Mouse (Mus musculus) small intestine, adult 2 months (tissue): ENCODE results near the gene Ern1. TPM values are rescaled to one million over a fixed set of nuclear protein-coding genes. Genes with fewer than 3 reads are reported as not detected.
"Not testable (repeated sequence)": the region's sequence is repeated elsewhere in the genome, so short reads cannot be mapped to it uniquely, and the experiment has no call there.

ENCODE experiments used
- H3K27ac ChIP-seq: fragments of 200-500 bp; 2 replicates; pipeline ENCODE4 v1.5.1; 2012; ENCODE audit warnings: low read depth, low read length, control low read depth, inconsistent platforms; ENCODE audit not compliant: insufficient read depth
- H3K27me3 ChIP-seq: fragments of 200-500 bp; 2 replicates; pipeline ENCODE4 v1.6.1; 2012; ENCODE audit warnings: mild to moderate bottlenecking, moderate library complexity, low read length, inconsistent platforms; ENCODE audit not compliant: control insufficient read depth, insufficient read depth
- H3K36me3 ChIP-seq: fragments of 200-500 bp; 2 replicates; pipeline ENCODE4 v1.6.1; 2012; ENCODE audit warnings: mild to moderate bottlenecking, low read length, control low read depth, inconsistent platforms; ENCODE audit not compliant: control insufficient read depth, insufficient read depth
- H3K4me1 ChIP-seq: fragments of 200-500 bp; 2 replicates; pipeline ENCODE4 v1.6.1; 2012; ENCODE audit warnings: low read length, inconsistent platforms, mixed read lengths; ENCODE audit not compliant: control insufficient read depth, insufficient read depth, insufficient read length
- H3K4me3 ChIP-seq: fragments of 200-500 bp; 2 replicates; pipeline ENCODE4 v1.5.1; 2012; ENCODE audit warnings: low read depth, mild to moderate bottlenecking, control low read depth, inconsistent platforms, low read length, moderate library complexity
- CTCF ChIP-seq: fragments of 200-500 bp; IDR thresholded peaks from 2 replicates; pipeline ENCODE4 v1.5.1; 2012; ENCODE audit warnings: low read depth, mild to moderate bottlenecking, control low read depth, inconsistent platforms, low read length, moderate library complexity, mixed read lengths; ENCODE audit not compliant: insufficient replicate concordance, insufficient read length; ENCODE audit errors: extremely low read depth
- POLR2A ChIP-seq: fragments of 200-500 bp; IDR thresholded peaks from 2 replicates; pipeline ENCODE4 v1.6.1; 2012; ENCODE audit warnings: low read depth, mild to moderate bottlenecking, control low read depth, inconsistent platforms, low read length, moderate library complexity
- WGBS: fragments of 180-500 bp; shearing (Covaris S2); methylation state at CpG from one replicate; pipeline ENCODE4 v1.1.7; 2018; 5-methylcytosine and 5-hydroxymethylcytosine counted together
- polyA plus RNA-seq: library from polyadenylated mRNA; depleted of rRNA; stranded (reverse); fragments of >200 nt; gene quantifications from 2 replicates; pipeline ENCODE4 v1.2.3, GENCODE M21; 2012

Gene Ern1
- polyA plus RNA-seq, 1 experiment: 31.2 TPM

GRCm38 (mm10) chr11:106502631-106503424, 15.2 kb upstream of the Ern1 start:
- H3K4me3 ChIP-seq: no peak overlapping the region
- no peaks in the 10 kb centered on the region for H3K4me1 ChIP-seq
- TF ChIP-seq POLR2A (no peak), CTCF (no peak)
- H3K27ac ChIP-seq: no peak overlapping the region; the same call in 1 of the 2 replicates
- WGBS: 55% methylated on average over 13 of the region's 13 CpGs
- H3K36me3 ChIP-seq: peaks cover 8% of the 10 kb centered on the region; the same call in 1 of the 2 replicates
- H3K27me3 ChIP-seq: no peaks in the 10 kb centered on the region

GRCm38 (mm10) chr11:106502159-106502505, 14.5 kb upstream of the Ern1 start:
- no peak for TF ChIP-seq CTCF
- TF ChIP-seq POLR2A: no peak
- Histone ChIP-seq H3K36me3 (peaks cover 8% of the 10 kb centered on the region; the same call in 1 of the 2 replicates), H3K27ac (no peak overlapping the region), H3K4me3 (no peak overlapping the region), H3K4me1 (no peaks in the 10 kb centered on the region), H3K27me3 (no peaks in the 10 kb centered on the region)

GRCm38 (mm10) chr11:106501308-106502158, 13.9 kb upstream of the Ern1 start:
- 6% methylated on average over 22 of the region's 22 CpGs for WGBS
- peak overlapping the region; percentile 94 for H3K27ac ChIP-seq

GRCm38 (mm10) chr11:106500393-106501307, 13.0 kb upstream of the Ern1 start:
- Histone ChIP-seq H3K4me1 (no peaks in the 10 kb centered on the region), H3K36me3 (peaks cover 2% of the 10 kb centered on the region; the same call in 1 of the 2 replicates), H3K4me3 (peak overlapping the region; percentile 94), H3K27me3 (no peaks in the 10 kb centered on the region), H3K27ac (peak overlapping the region; percentile 94)
- under 1% methylated on average over 54 of the region's 55 CpGs for WGBS
- TF ChIP-seq POLR2A (peak; percentile 98), CTCF (no peak)

More at GRCm38 (mm10) chr11:106501308-106502158, 13.9 kb upstream of the Ern1 start:
- H3K4me3 ChIP-seq: peak overlapping the region; percentile 94
- no peak for TF ChIP-seq CTCF
- peak; percentile 52; the same call in 1 of the 2 replicates for TF ChIP-seq POLR2A
- H3K27me3 ChIP-seq: no peaks in the 10 kb centered on the region
- H3K4me1 ChIP-seq: no peaks in the 10 kb centered on the region
- peaks cover 4% of the 10 kb centered on the region; the same call in 1 of the 2 replicates for H3K36me3 ChIP-seq

GRCm38 (mm10) chr11:106498739-106499379, 11.2 kb upstream of the Ern1 start:
- WGBS: 53% methylated on average over 4 of the region's 4 CpGs
- Histone ChIP-seq H3K36me3 (peaks cover 2% of the 10 kb centered on the region; the same call in 1 of the 2 replicates), H3K27ac (no peak overlapping the region), H3K27me3 (no peaks in the 10 kb centered on the region), H3K4me1 (no peaks in the 10 kb centered on the region), H3K4me3 (no peak overlapping the region)
- TF ChIP-seq POLR2A: no peak
- no peak for TF ChIP-seq CTCF

GRCm38 (mm10) chr11:106497926-106498325, 10.3 kb upstream of the Ern1 start:
- 68% methylated on average over 2 of the region's 2 CpGs for WGBS
- Histone ChIP-seq H3K4me3 (no peak overlapping the region), H3K4me1 (no peaks in the 10 kb centered on the region), H3K27ac (no peak overlapping the region), H3K36me3 (no peaks in the 10 kb centered on the region), H3K27me3 (no peaks in the 10 kb centered on the region)
- no peak for TF ChIP-seq CTCF
- no peak for TF ChIP-seq POLR2A

- H3K4me3 ChIP-seq, H3K27ac ChIP-seq, H3K4me1 ChIP-seq, H3K27me3 ChIP-seq, H3K36me3 ChIP-seq: not testable (repeated sequence)
- WGBS: 87% methylated on average over 2 of the region's 2 CpGs
These were observed 9.4 kb upstream of the Ern1 start for GRCm38 (mm10) chr11:106497009-106497408.
